Mouse (Mus musculus): Measurements from ENCODE around the gene Tspan32. TPM values are rescaled to one million over a fixed set of nuclear protein-coding genes. Genes with fewer than 3 reads are reported as not detected.

Gene Tspan32
- total and polyA plus RNA-seq, 2 experiments from 2014 or later: 0.16 to 0.40 TPM

DNA sequence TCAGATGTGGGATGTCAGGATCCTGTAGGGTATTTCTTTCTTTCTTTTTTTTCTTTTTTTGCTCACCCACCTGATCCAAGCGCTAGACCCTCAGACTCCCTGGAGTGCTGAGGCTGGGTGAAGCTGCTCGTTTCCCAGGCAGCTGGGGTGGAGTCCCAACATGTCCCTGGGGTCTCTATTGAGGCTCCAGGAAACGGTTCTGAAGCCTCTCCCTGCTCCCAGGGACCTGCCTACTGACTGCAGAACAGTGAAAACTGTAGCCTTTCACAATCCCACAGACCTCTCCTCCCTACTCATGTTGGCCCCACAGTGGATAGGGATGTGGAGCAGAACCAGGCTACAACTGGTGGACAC is 49.7 kb downstream of the Tspan32 start:
- TF ChIP-seq CTCF (IDR thresholded peaks at IDR 0.05; ENCODE audit: low read depth): no peak
- ATAC-seq (no peak), DNase-seq (ENCODE audit: low spot score) (no peak)
- H3K36me3 ChIP-seq (ENCODE audit: insufficient read depth, low read length): no peaks in the 10 kb centered on the region
- peak overlapping the region; percentile 97 for H3K4me3 ChIP-seq (ENCODE audit: low read length)
- H3K27me3 ChIP-seq (ENCODE audit: insufficient read depth, low read length): no peaks in the 10 kb centered on the region
- H3K4me1 ChIP-seq (ENCODE audit: insufficient read depth, low read length): peaks cover 49% of the 10 kb centered on the region
- 21% methylated on average over 3 of the region's 3 CpGs for WGBS
- H3K4me2 ChIP-seq (ENCODE audit: low read depth, low read length): peak overlapping the region; percentile 87
- no peaks in the 10 kb centered on the region for H3K9me3 ChIP-seq (ENCODE audit: low read length)
- peak overlapping the region; percentile 95 for H3K27ac ChIP-seq
- H3K9ac ChIP-seq (replicated peaks; ENCODE audit: low read length): peak overlapping the region; percentile 96

DNA sequence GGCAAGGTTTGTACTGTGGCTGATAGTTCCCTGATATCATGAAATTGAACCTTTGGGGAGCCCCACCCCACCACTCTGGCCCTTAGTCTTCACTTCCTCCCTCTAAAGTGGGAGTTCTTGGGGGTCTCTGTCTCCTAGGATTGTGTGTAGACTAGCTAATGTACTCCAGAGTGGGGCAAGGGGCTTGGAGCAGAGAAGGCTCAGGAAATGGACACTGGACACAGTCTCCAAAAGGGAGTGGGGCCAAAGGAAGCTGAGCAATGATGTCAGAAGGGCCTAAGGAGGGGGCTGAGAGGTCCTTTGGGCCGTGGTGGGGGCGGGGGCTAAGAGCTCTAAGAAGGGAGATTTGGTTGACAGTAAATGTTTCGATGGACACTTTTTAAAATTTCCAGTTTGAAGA is 50.2 kb downstream of the Tspan32 start:
- Histone ChIP-seq H3K27ac (peak overlapping the region; percentile 95), H3K9me3 (ENCODE audit: low read length) (no peaks in the 10 kb centered on the region), H3K4me3 (ENCODE audit: low read length) (peak overlapping the region; percentile 97), H3K27me3 (ENCODE audit: insufficient read depth, low read length) (no peaks in the 10 kb centered on the region), H3K36me3 (ENCODE audit: insufficient read depth, low read length) (no peaks in the 10 kb centered on the region), H3K9ac (replicated peaks; ENCODE audit: low read length) (peak overlapping the region; percentile 96), H3K4me1 (ENCODE audit: insufficient read depth, low read length) (peaks cover 53% of the 10 kb centered on the region), H3K4me2 (ENCODE audit: low read depth, low read length) (peak overlapping the region; percentile 87)
- ATAC-seq (no peak), DNase-seq (ENCODE audit: low spot score) (no peak)
- 80% methylated on average over 3 of the region's 3 CpGs for WGBS
- no peak for TF ChIP-seq CTCF (IDR thresholded peaks at IDR 0.05; ENCODE audit: low read depth)

DNA sequence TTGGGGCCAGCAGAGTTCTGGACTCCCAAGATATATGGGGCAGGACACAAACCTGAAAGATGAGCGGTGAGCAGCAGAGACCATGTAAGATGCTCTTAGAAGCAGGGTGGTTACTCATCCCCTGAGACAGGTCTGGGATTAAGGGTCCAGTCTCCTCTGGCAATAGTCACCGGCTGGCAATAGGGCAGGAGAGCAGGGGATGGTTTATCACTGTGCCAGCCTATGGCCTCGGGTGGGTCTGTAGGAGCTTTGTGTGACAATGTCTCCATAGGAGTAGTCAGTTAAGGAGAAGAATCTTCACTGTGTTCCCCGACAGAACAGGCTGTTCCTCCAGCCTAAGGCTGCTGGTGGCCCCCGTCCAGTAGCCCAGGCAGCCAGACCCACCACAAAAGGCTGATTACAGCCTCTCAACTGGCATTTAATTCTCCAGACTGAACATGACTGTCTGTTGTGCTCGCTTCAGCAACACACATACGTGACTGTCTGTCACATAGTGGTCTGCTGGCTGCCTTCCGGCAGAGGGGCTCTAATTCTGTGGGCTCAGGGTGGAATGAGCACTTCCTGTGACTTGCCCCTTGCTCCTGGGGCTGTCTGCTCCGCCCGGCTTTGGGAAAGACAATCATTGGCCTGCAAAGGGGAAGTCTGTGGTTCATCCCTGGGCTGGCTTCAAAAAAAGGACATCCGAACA is 50.8 kb downstream of the Tspan32 start:
- WGBS: 55% methylated on average over 11 of the region's 11 CpGs
- peak overlapping the region; percentile 96; the same call in 1 of the 2 replicates for H3K9ac ChIP-seq (replicated peaks; ENCODE audit: low read length)

DNA sequence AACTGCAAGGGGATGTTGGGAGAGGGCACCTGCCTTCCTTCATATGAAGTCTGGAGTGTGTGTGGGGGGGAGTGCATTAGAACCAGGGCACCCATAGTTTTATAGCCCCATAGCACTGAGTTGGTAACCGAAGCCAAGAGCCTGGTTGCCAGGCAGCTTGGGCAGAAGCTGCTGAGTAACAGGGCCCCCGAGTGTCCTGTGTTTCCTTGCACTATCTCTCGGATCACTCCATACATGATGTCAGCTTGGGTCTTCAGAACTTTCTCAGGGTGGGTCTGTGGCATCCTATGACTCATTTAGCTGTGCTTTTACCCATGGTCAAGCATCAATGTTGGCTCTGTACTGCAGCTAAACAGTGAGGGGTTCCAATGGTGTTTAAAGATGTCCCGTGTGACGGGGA is 52.2 kb downstream of the Tspan32 start:
- Histone ChIP-seq H3K27ac (0 out of 2 replicates have a peak overlapping the region, but pooled peaks have one; percentile 73), H3K4me2 (ENCODE audit: low read depth, low read length) (no peak overlapping the region; the same call in 1 of the 2 replicates), H3K4me3 (ENCODE audit: low read length) (no peak overlapping the region), H3K27me3 (ENCODE audit: insufficient read depth, low read length) (no peaks in the 10 kb centered on the region), H3K4me1 (ENCODE audit: insufficient read depth, low read length) (peaks cover 50% of the 10 kb centered on the region), H3K9me3 (ENCODE audit: low read length) (no peaks in the 10 kb centered on the region), H3K9ac (replicated peaks; ENCODE audit: low read length) (no peak overlapping the region), H3K36me3 (ENCODE audit: insufficient read depth, low read length) (no peaks in the 10 kb centered on the region)
- DNase-seq (ENCODE audit: low spot score): no peak
- 79% methylated on average over 5 of the region's 5 CpGs for WGBS
- TF ChIP-seq CTCF (IDR thresholded peaks at IDR 0.05; ENCODE audit: low read depth): no peak
- ATAC-seq: no peak

More for the DNA sequence above, 50.8 kb downstream of the Tspan32 start:
- no peak for TF ChIP-seq CTCF (IDR thresholded peaks at IDR 0.05; ENCODE audit: low read depth)
- peak; percentile 42 for DNase-seq (ENCODE audit: low spot score)
- peak overlapping the region; percentile 95 for H3K27ac ChIP-seq
- peak overlapping the region; percentile 97 for H3K4me3 ChIP-seq (ENCODE audit: low read length)
- ATAC-seq: peak; percentile 57
- H3K4me1 ChIP-seq (ENCODE audit: insufficient read depth, low read length): peaks cover 54% of the 10 kb centered on the region
- H3K36me3 ChIP-seq (ENCODE audit: insufficient read depth, low read length): no peaks in the 10 kb centered on the region
- no peaks in the 10 kb centered on the region for H3K9me3 ChIP-seq (ENCODE audit: low read length)
- peak overlapping the region; percentile 87 for H3K4me2 ChIP-seq (ENCODE audit: low read depth, low read length)
- H3K27me3 ChIP-seq (ENCODE audit: insufficient read depth, low read length): no peaks in the 10 kb centered on the region

DNA sequence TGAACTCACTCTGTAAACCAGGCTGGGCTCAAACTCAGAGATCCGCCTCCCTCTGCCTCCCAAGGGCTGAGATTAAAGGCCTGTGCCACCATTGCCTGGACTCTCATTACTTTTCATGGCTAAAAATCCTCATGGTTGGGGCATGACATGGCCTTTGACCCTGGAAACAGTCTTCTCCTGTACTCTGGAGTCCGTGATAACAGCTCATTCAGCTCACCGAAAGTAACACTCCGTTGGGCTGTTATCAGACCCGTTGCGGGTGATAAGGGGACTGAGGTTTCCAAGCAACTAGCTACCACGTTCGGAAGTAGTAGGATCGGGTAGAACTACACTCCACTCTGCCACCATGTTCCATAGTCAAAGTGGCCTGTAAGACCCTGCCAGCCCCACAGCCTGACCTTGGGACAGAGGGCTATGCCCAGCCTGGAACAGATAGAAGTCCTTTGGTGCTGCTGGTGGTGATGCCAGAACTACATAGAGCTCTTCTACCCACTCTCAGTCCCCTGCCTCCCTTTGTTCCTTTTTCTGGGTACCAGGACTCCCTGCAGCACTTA is 52.9 kb downstream of the Tspan32 start:
- peaks cover 45% of the 10 kb centered on the region for H3K4me1 ChIP-seq (ENCODE audit: insufficient read depth, low read length)
- WGBS: 86% methylated on average over 9 of the region's 9 CpGs
- H3K4me2 ChIP-seq (ENCODE audit: low read depth, low read length): no peak overlapping the region
- H3K27ac ChIP-seq: peak overlapping the region; percentile 73; the same call in 1 of the 2 replicates
- no peak for ATAC-seq
- H3K9ac ChIP-seq (replicated peaks; ENCODE audit: low read length): no peak overlapping the region
- H3K9me3 ChIP-seq (ENCODE audit: low read length): no peaks in the 10 kb centered on the region
- no peaks in the 10 kb centered on the region for H3K27me3 ChIP-seq (ENCODE audit: insufficient read depth, low read length)
- H3K36me3 ChIP-seq (ENCODE audit: insufficient read depth, low read length): peaks cover 1% of the 10 kb centered on the region; the same call in 1 of the 2 replicates
- DNase-seq (ENCODE audit: low spot score): no peak
- TF ChIP-seq CTCF (IDR thresholded peaks at IDR 0.05; ENCODE audit: low read depth): no peak
- H3K4me3 ChIP-seq (ENCODE audit: low read length): no peak overlapping the region

DNA sequence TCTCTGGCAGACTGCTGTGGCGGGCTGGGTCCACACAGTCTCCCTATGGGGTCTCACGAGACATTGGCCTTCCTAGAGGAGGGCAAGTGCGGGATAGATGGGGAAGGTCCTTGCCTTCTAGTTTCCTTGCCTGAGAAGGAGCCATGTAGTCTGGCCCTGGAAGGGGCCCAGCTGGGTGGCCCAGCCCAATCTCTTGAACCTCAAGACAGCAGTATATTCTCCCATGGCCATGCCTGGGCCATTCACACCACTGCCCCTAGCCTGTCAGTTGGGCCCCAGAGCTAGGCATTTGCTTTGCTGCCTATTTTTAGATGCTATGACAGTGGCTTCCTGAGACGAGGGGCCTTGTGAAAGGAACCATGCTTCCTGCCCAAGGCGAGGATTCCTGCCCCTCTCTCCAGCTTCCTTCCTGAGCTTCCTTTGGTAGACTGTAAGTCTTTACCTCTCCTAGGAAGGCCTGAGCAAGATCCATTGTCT is 53.4 kb downstream of the Tspan32 start:
- WGBS: 65% methylated on average over 5 of the region's 5 CpGs
- no peak overlapping the region for H3K4me2 ChIP-seq (ENCODE audit: low read depth, low read length)
- DNase-seq (ENCODE audit: low spot score) (no peak), ATAC-seq (no peak)
- no peak overlapping the region for H3K9ac ChIP-seq (replicated peaks; ENCODE audit: low read length)
- H3K4me1 ChIP-seq (ENCODE audit: insufficient read depth, low read length): peaks cover 45% of the 10 kb centered on the region
- H3K4me3 ChIP-seq (ENCODE audit: low read length): no peak overlapping the region
- no peaks in the 10 kb centered on the region for H3K9me3 ChIP-seq (ENCODE audit: low read length)
- TF ChIP-seq CTCF (IDR thresholded peaks at IDR 0.05; ENCODE audit: low read depth): no peak
- H3K36me3 ChIP-seq (ENCODE audit: insufficient read depth, low read length): peaks cover 6% of the 10 kb centered on the region; the same call in 1 of the 2 replicates
- no peaks in the 10 kb centered on the region for H3K27me3 ChIP-seq (ENCODE audit: insufficient read depth, low read length)
- peak overlapping the region; percentile 73; the same call in 1 of the 2 replicates for H3K27ac ChIP-seq
